Mouse (Mus musculus): ENCODE results near the gene Camk1. TPM values are rescaled to one million over a fixed set of nuclear protein-coding genes. Genes with fewer than 3 reads are reported as not detected.

Camk1 gene
- total and polyA plus RNA-seq, 2 experiments from 2014 or later = 96.5 to 109 TPM

GRCm38 (mm10) chr6:113373491-113373890 is 29.7 kb upstream of the Camk1 start:
- no peak for TF ChIP-seq CTCF (IDR thresholded peaks at IDR 0.05; ENCODE audit: low read depth)
- Histone ChIP-seq H3K9me3 (ENCODE audit: low read length) (no peaks in the 10 kb centered on the region), H3K4me2 (ENCODE audit: low read depth, low read length) (no peak overlapping the region), H3K36me3 (ENCODE audit: insufficient read depth, low read length) (peaks cover 68% of the 10 kb centered on the region), H3K4me1 (ENCODE audit: insufficient read depth, low read length) (peaks cover 6% of the 10 kb centered on the region; the same call in 1 of the 2 replicates), H3K9ac (replicated peaks; ENCODE audit: low read length) (no peak overlapping the region), H3K27ac (no peak overlapping the region), H3K4me3 (ENCODE audit: low read length) (no peak overlapping the region), H3K27me3 (ENCODE audit: insufficient read depth, low read length) (no peaks in the 10 kb centered on the region)
- 94% methylated on average over 4 of the region's 4 CpGs for WGBS
- ATAC-seq (no peak), DNase-seq (ENCODE audit: low spot score) (no peak)

GRCm38 (mm10) chr6:113370194-113370929 is 26.6 kb upstream of the Camk1 start:
- 95% methylated on average over 20 of the region's 20 CpGs for WGBS
- H3K27me3 ChIP-seq (ENCODE audit: insufficient read depth, low read length) = no peaks in the 10 kb centered on the region
- DNase-seq (ENCODE audit: low spot score) (no peak), ATAC-seq (no peak)
- no peak overlapping the region for H3K27ac ChIP-seq
- H3K4me2 ChIP-seq (ENCODE audit: low read depth, low read length) = no peak overlapping the region
- no peaks in the 10 kb centered on the region for H3K9me3 ChIP-seq (ENCODE audit: low read length)
- no peak for TF ChIP-seq CTCF (IDR thresholded peaks at IDR 0.05; ENCODE audit: low read depth)
- no peak overlapping the region for H3K9ac ChIP-seq (replicated peaks; ENCODE audit: low read length)
- H3K4me3 ChIP-seq (ENCODE audit: low read length) = no peak overlapping the region
- no peaks in the 10 kb centered on the region for H3K4me1 ChIP-seq (ENCODE audit: insufficient read depth, low read length)
- peaks cover 74% of the 10 kb centered on the region for H3K36me3 ChIP-seq (ENCODE audit: insufficient read depth, low read length)

GRCm38 (mm10) chr6:113368577-113368976 is 24.8 kb upstream of the Camk1 start:
- H3K4me3 ChIP-seq (ENCODE audit: low read length) = no peak overlapping the region
- H3K9ac ChIP-seq (replicated peaks; ENCODE audit: low read length) = no peak overlapping the region
- H3K4me2 ChIP-seq (ENCODE audit: low read depth, low read length) = no peak overlapping the region
- peak; percentile 68 for ATAC-seq
- no peaks in the 10 kb centered on the region for H3K27me3 ChIP-seq (ENCODE audit: insufficient read depth, low read length)
- H3K36me3 ChIP-seq (ENCODE audit: insufficient read depth, low read length) = peaks cover 59% of the 10 kb centered on the region
- TF ChIP-seq CTCF (IDR thresholded peaks at IDR 0.05; ENCODE audit: low read depth) = no peak
- no peaks in the 10 kb centered on the region for H3K9me3 ChIP-seq (ENCODE audit: low read length)
- H3K27ac ChIP-seq = no peak overlapping the region
- DNase-seq (ENCODE audit: low spot score) = peak; percentile 31
- no peaks in the 10 kb centered on the region for H3K4me1 ChIP-seq (ENCODE audit: insufficient read depth, low read length)
- 65% methylated on average over 5 of the region's 5 CpGs for WGBS

GRCm38 (mm10) chr6:113368124-113368523 is 24.3 kb upstream of the Camk1 start:
- no peak for DNase-seq (ENCODE audit: low spot score)
- no peaks in the 10 kb centered on the region for H3K27me3 ChIP-seq (ENCODE audit: insufficient read depth, low read length)
- H3K4me2 ChIP-seq (ENCODE audit: low read depth, low read length) = no peak overlapping the region
- H3K36me3 ChIP-seq (ENCODE audit: insufficient read depth, low read length) = peaks cover 54% of the 10 kb centered on the region
- peak overlapping the region; percentile 48; the same call in 1 of the 2 replicates for H3K27ac ChIP-seq
- H3K4me3 ChIP-seq (ENCODE audit: low read length) = no peak overlapping the region
- WGBS = 84% methylated on average over 7 of the region's 7 CpGs
- no peak overlapping the region for H3K9ac ChIP-seq (replicated peaks; ENCODE audit: low read length)
- no peaks in the 10 kb centered on the region for H3K9me3 ChIP-seq (ENCODE audit: low read length)
- no peak for TF ChIP-seq CTCF (IDR thresholded peaks at IDR 0.05; ENCODE audit: low read depth)
- no peak for ATAC-seq
- H3K4me1 ChIP-seq (ENCODE audit: insufficient read depth, low read length) = no peaks in the 10 kb centered on the region

GRCm38 (mm10) chr6:113367574-113367973 is 23.8 kb upstream of the Camk1 start:
- ATAC-seq = no peak

GRCm38 (mm10) chr6:113366639-113367038 is 22.9 kb upstream of the Camk1 start:
- WGBS = 79% methylated on average over 6 of the region's 6 CpGs
- no peak overlapping the region for H3K9ac ChIP-seq (replicated peaks; ENCODE audit: low read length)
- H3K4me1 ChIP-seq (ENCODE audit: insufficient read depth, low read length) = no peaks in the 10 kb centered on the region
- no peaks in the 10 kb centered on the region for H3K9me3 ChIP-seq (ENCODE audit: low read length)
- H3K36me3 ChIP-seq (ENCODE audit: insufficient read depth, low read length) = peaks cover 41% of the 10 kb centered on the region
- ATAC-seq = no peak
- H3K27me3 ChIP-seq (ENCODE audit: insufficient read depth, low read length) = no peaks in the 10 kb centered on the region
- no peak overlapping the region for H3K4me2 ChIP-seq (ENCODE audit: low read depth, low read length)
- no peak for TF ChIP-seq CTCF (IDR thresholded peaks at IDR 0.05; ENCODE audit: low read depth)
- no peak overlapping the region for H3K27ac ChIP-seq
- DNase-seq (ENCODE audit: low spot score) = no peak
- no peak overlapping the region for H3K4me3 ChIP-seq (ENCODE audit: low read length)

More at GRCm38 (mm10) chr6:113367574-113367973, 23.8 kb upstream of the Camk1 start:
- TF ChIP-seq CTCF (IDR thresholded peaks at IDR 0.05; ENCODE audit: low read depth) = no peak
- H3K27ac ChIP-seq = no peak overlapping the region
- no peak for DNase-seq (ENCODE audit: low spot score)
- H3K4me1 ChIP-seq (ENCODE audit: insufficient read depth, low read length) = no peaks in the 10 kb centered on the region
- peaks cover 50% of the 10 kb centered on the region for H3K36me3 ChIP-seq (ENCODE audit: insufficient read depth, low read length)
- no peak overlapping the region for H3K9ac ChIP-seq (replicated peaks; ENCODE audit: low read length)
- no peak overlapping the region for H3K4me2 ChIP-seq (ENCODE audit: low read depth, low read length)
- H3K9me3 ChIP-seq (ENCODE audit: low read length) = no peaks in the 10 kb centered on the region
- 100% methylated on average over 1 of the region's 1 CpGs for WGBS
- H3K27me3 ChIP-seq (ENCODE audit: insufficient read depth, low read length) = no peaks in the 10 kb centered on the region
- H3K4me3 ChIP-seq (ENCODE audit: low read length) = no peak overlapping the region

GRCm38 (mm10) chr6:113364518-113365135 is 20.8 kb upstream of the Camk1 start:
- peaks cover 22% of the 10 kb centered on the region for H3K36me3 ChIP-seq (ENCODE audit: insufficient read depth, low read length)
- H3K9me3 ChIP-seq (ENCODE audit: low read length) = no peaks in the 10 kb centered on the region
- DNase-seq (ENCODE audit: low spot score) (no peak), ATAC-seq (no peak)
- H3K27ac ChIP-seq = no peak overlapping the region
- no peaks in the 10 kb centered on the region for H3K4me1 ChIP-seq (ENCODE audit: insufficient read depth, low read length)
- TF ChIP-seq CTCF (IDR thresholded peaks at IDR 0.05; ENCODE audit: low read depth) = no peak
- H3K4me3 ChIP-seq (ENCODE audit: low read length) = no peak overlapping the region
- H3K4me2 ChIP-seq (ENCODE audit: low read depth, low read length) = no peak overlapping the region
- 64% methylated on average over 8 of the region's 8 CpGs for WGBS
- H3K9ac ChIP-seq (replicated peaks; ENCODE audit: low read length) = no peak overlapping the region
- H3K27me3 ChIP-seq (ENCODE audit: insufficient read depth, low read length) = no peaks in the 10 kb centered on the region

Data from hindbrain, postnatal 0 days (tissue).